Mouse (Mus musculus) ovary, postnatal 10 days (tissue): ENCODE results near the gene Lhx2.
A peak's percentile ranks its signal among the peaks of the same experiment; 100 is the strongest.

Source experiments
- DNase-seq: peaks from one replicate; pipeline ENCODE4 v3.0.0; 2022; ENCODE audit warnings: low spot score

Gene Lhx2

GRCm38 (mm10) chr2:38405356-38405755, 66.3 kb downstream of the Lhx2 start:
- DNase-seq: no peak

- no peak for DNase-seq
These were observed 70.2 kb downstream of the Lhx2 start for GRCm38 (mm10) chr2:38409309-38409708.

- no peak for DNase-seq
These were observed 71.1 kb downstream of the Lhx2 start for GRCm38 (mm10) chr2:38410227-38410626.

GRCm38 (mm10) chr2:38412599-38413177, 73.6 kb downstream of the Lhx2 start:
- no peak for DNase-seq

GRCm38 (mm10) chr2:38417970-38418369, 78.9 kb downstream of the Lhx2 start:
- DNase-seq: peak; percentile 18
